Mouse (Mus musculus) megakaryocyte, embryonic 14.5 days (primary cell): Measurements from ENCODE around the gene Epn3. TPM values are rescaled to one million over a fixed set of nuclear protein-coding genes. Genes with fewer than 3 reads are reported as not detected.

ENCODE experiments used
- H3K27me3 ChIP-seq: replicated peaks from 2 replicates; pipeline ENCODE3; 2012; ENCODE audit warnings: inconsistent platforms
- H3K36me3 ChIP-seq: replicated peaks from 2 replicates; pipeline ENCODE3; 2012; ENCODE audit warnings: low read length, inconsistent platforms, mixed read lengths
- H3K4me1 ChIP-seq: 2 replicates; pipeline ENCODE4 v1.6.1; 2012; ENCODE audit warnings: inconsistent platforms
- H3K4me3 ChIP-seq: replicated peaks from 2 replicates; pipeline ENCODE3; 2012; ENCODE audit warnings: moderate library complexity, mild to moderate bottlenecking, inconsistent platforms
- H3K9me3 ChIP-seq: 2 replicates; pipeline ENCODE4 v1.6.1; 2012; ENCODE audit warnings: inconsistent platforms
- FLI1 ChIP-seq: IDR thresholded peaks from 2 replicates; pipeline ENCODE4 v1.6.1; 2012; ENCODE audit warnings: low read length, inconsistent platforms, mixed read lengths
- GATA1 ChIP-seq: IDR thresholded peaks from 3 replicates; pipeline ENCODE4 v1.6.1; 2012; ENCODE audit warnings: mixed read lengths, low read length, inconsistent platforms, borderline replicate concordance
- polyA plus RNA-seq: library from polyadenylated mRNA; stranded (reverse); fragments of >175 nt; gene quantifications from 2 replicates; pipeline ENCODE4 v1.2.3, GENCODE M21; 2012; ENCODE audit warnings: low replicate concordance; ENCODE audit not compliant: insufficient read depth

Epn3 gene
- polyA plus RNA-seq, 1 experiment, result not detected

GRCm38 (mm10) chr11:94499035-94499434, 739 bp downstream of the Epn3 start:
- Histone ChIP-seq H3K36me3 (no peaks in the 10 kb centered on the region), H3K9me3 (no peaks in the 10 kb centered on the region), H3K4me1 (peaks cover 5% of the 10 kb centered on the region), H3K27me3 (peaks cover 98% of the 10 kb centered on the region), H3K4me3 (no peak overlapping the region)
- TF ChIP-seq GATA1 (no peak), FLI1 (no peak)

- Histone ChIP-seq H3K4me3 (no peak overlapping the region), H3K27me3 (peaks cover 98% of the 10 kb centered on the region)
- no peak for TF ChIP-seq FLI1
- no peak for TF ChIP-seq GATA1
These were observed 1.4 kb downstream of the Epn3 start for GRCm38 (mm10) chr11:94498093-94498996.

GRCm38 (mm10) chr11:94495415-94495814, 4.4 kb downstream of the Epn3 start:
- no peaks in the 10 kb centered on the region for H3K36me3 ChIP-seq
- H3K4me1 ChIP-seq, result peaks cover 16% of the 10 kb centered on the region
- peaks cover 100% of the 10 kb centered on the region for H3K27me3 ChIP-seq
- H3K9me3 ChIP-seq, result no peaks in the 10 kb centered on the region
- H3K4me3 ChIP-seq, result no peak overlapping the region
- TF ChIP-seq FLI1 (no peak), GATA1 (no peak)

More at GRCm38 (mm10) chr11:94498093-94498996, 1.4 kb downstream of the Epn3 start:
- Histone ChIP-seq H3K36me3 (no peaks in the 10 kb centered on the region), H3K4me1 (peaks cover 5% of the 10 kb centered on the region), H3K9me3 (no peaks in the 10 kb centered on the region)

GRCm38 (mm10) chr11:94491749-94492099, 8.1 kb downstream of the Epn3 start:
- Histone ChIP-seq H3K4me1 (peaks cover 11% of the 10 kb centered on the region), H3K9me3 (no peaks in the 10 kb centered on the region), H3K27me3 (peaks cover 99% of the 10 kb centered on the region), H3K4me3 (no peak overlapping the region), H3K36me3 (no peaks in the 10 kb centered on the region)
- TF ChIP-seq FLI1, result no peak
- TF ChIP-seq GATA1, result no peak

GRCm38 (mm10) chr11:94491035-94491748, 8.6 kb downstream of the Epn3 start:
- Histone ChIP-seq H3K4me3 (peak overlapping the region; percentile 71), H3K27me3 (peaks cover 99% of the 10 kb centered on the region), H3K36me3 (no peaks in the 10 kb centered on the region), H3K9me3 (no peaks in the 10 kb centered on the region), H3K4me1 (peaks cover 13% of the 10 kb centered on the region)
- no peak for TF ChIP-seq GATA1
- TF ChIP-seq FLI1, result no peak

GRCm38 (mm10) chr11:94489745-94490144, 10.0 kb downstream of the Epn3 start:
- Histone ChIP-seq H3K4me1 (peaks cover 21% of the 10 kb centered on the region), H3K36me3 (no peaks in the 10 kb centered on the region), H3K27me3 (peaks cover 99% of the 10 kb centered on the region)

GRCm38 (mm10) chr11:94488767-94489533, 10.8 kb downstream of the Epn3 start:
- TF ChIP-seq GATA1, result no peak
- no peak for TF ChIP-seq FLI1
- H3K27me3 ChIP-seq, result peaks cover 99% of the 10 kb centered on the region

More at GRCm38 (mm10) chr11:94489745-94490144, 10.0 kb downstream of the Epn3 start:
- TF ChIP-seq FLI1, result no peak
- Histone ChIP-seq H3K4me3 (no peak overlapping the region), H3K9me3 (no peaks in the 10 kb centered on the region)

GRCm38 (mm10) chr11:94486001-94486400, 13.8 kb downstream of the Epn3 start, which contains the start of gene Spata20:
Gene Spata20 (minus strand): TSS chr11:94486179.
- Histone ChIP-seq H3K4me1 (peaks cover 14% of the 10 kb centered on the region), H3K27me3 (peaks cover 98% of the 10 kb centered on the region), H3K36me3 (no peaks in the 10 kb centered on the region), H3K9me3 (no peaks in the 10 kb centered on the region), H3K4me3 (peak within 1 kb of the TSS; percentile 31)
- TF ChIP-seq FLI1 (no peak), GATA1 (no peak)

More at GRCm38 (mm10) chr11:94488767-94489533, 10.8 kb downstream of the Epn3 start:
- Histone ChIP-seq H3K4me1 (peaks cover 21% of the 10 kb centered on the region), H3K36me3 (no peaks in the 10 kb centered on the region), H3K9me3 (no peaks in the 10 kb centered on the region), H3K4me3 (no peak overlapping the region)

- Histone ChIP-seq H3K4me3 (no peak overlapping the region), H3K4me1 (peaks cover 10% of the 10 kb centered on the region), H3K36me3 (no peaks in the 10 kb centered on the region), H3K9me3 (no peaks in the 10 kb centered on the region), H3K27me3 (peaks cover 98% of the 10 kb centered on the region)
- TF ChIP-seq FLI1, result no peak
- TF ChIP-seq GATA1, result no peak
These were observed 14.6 kb downstream of the Epn3 start for GRCm38 (mm10) chr11:94485223-94485622.
